Mouse (Mus musculus) spleen, adult 12 weeks (tissue): ENCODE data around the gene Mtmr10.

Experiments
- DNase-seq: peaks from one replicate; pipeline ENCODE4 v3.0.0; 2022; ENCODE audit warnings: low spot score

Mtmr10 gene

GRCm38 (mm10) chr7:64291722-64292121 is 4.3 kb downstream of the Mtmr10 start:
- no peak for DNase-seq

- DNase-seq = no peak
Measured at GRCm38 (mm10) chr7:64296286-64297010, 9.0 kb downstream of the Mtmr10 start.

GRCm38 (mm10) chr7:64310241-64310640 is 22.8 kb downstream of the Mtmr10 start:
- DNase-seq = no peak

- DNase-seq = no peak
Measured at GRCm38 (mm10) chr7:64310756-64311155, 23.3 kb downstream of the Mtmr10 start.

- no peak for DNase-seq
Measured at GRCm38 (mm10) chr7:64312811-64313210, 25.4 kb downstream of the Mtmr10 start.

- DNase-seq = no peak
Measured at GRCm38 (mm10) chr7:64321125-64321524, 33.7 kb downstream of the Mtmr10 start.

GRCm38 (mm10) chr7:64321658-64322057 is 34.2 kb downstream of the Mtmr10 start:
- no peak for DNase-seq

- peak; percentile 70 for DNase-seq
Measured at GRCm38 (mm10) chr7:64326892-64327291, 39.4 kb downstream of the Mtmr10 start.

GRCm38 (mm10) chr7:64327486-64327885 is 40.0 kb downstream of the Mtmr10 start:
- DNase-seq = no peak

- no peak for DNase-seq
Measured at GRCm38 (mm10) chr7:64331309-64331708, 43.9 kb downstream of the Mtmr10 start.

GRCm38 (mm10) chr7:64332686-64333085 is 45.2 kb downstream of the Mtmr10 start:
- no peak for DNase-seq

- no peak for DNase-seq
Measured at GRCm38 (mm10) chr7:64347813-64348212, 60.4 kb downstream of the Mtmr10 start.

GRCm38 (mm10) chr7:64349147-64349861 is 61.9 kb downstream of the Mtmr10 start:
- no peak for DNase-seq

GRCm38 (mm10) chr7:64351087-64351486 is 63.6 kb downstream of the Mtmr10 start:
- no peak for DNase-seq

GRCm38 (mm10) chr7:64354206-64354605 is 66.8 kb downstream of the Mtmr10 start:
- no peak for DNase-seq

GRCm38 (mm10) chr7:64356661-64357060 is 69.2 kb downstream of the Mtmr10 start:
- DNase-seq = no peak

- DNase-seq = no peak
Measured at GRCm38 (mm10) chr7:64357405-64357804, 70.0 kb downstream of the Mtmr10 start.

- no peak for DNase-seq
Measured at GRCm38 (mm10) chr7:64358666-64359065, 71.2 kb downstream of the Mtmr10 start.

- DNase-seq = no peak
Measured at GRCm38 (mm10) chr7:64359943-64360585, 72.6 kb downstream of the Mtmr10 start.

- DNase-seq = no peak
Measured at GRCm38 (mm10) chr7:64360586-64360945, 73.1 kb downstream of the Mtmr10 start.

- DNase-seq = no peak
Measured at GRCm38 (mm10) chr7:64365863-64366262, 78.4 kb downstream of the Mtmr10 start.

GRCm38 (mm10) chr7:64369841-64370240 is 82.4 kb downstream of the Mtmr10 start:
- no peak for DNase-seq
